Mouse (Mus musculus) central nervous system, embryonic 18 days (tissue): ENCODE measurements around the gene Tnfrsf17. TPM values are rescaled to one million over a fixed set of nuclear protein-coding genes. Genes with fewer than 3 reads are reported as not detected.

ENCODE experiments used
- polyA plus RNA-seq: library from polyadenylated mRNA; depleted of rRNA; stranded (reverse); fragments of >200 nt; gene quantifications from 2 replicates; pipeline ENCODE4 v1.2.3, GENCODE M21; 2012; rRNA removed

The Tnfrsf17 gene
- polyA plus RNA-seq = 0.23 and 0.35 TPM in 2 replicates

GRCm38 (mm10) chr16:11313512-11313911 is at the start of gene Tnfrsf17:
Gene Tnfrsf17 (plus strand): TSS chr16:11313812.

GRCm38 (mm10) chr16:11322409-11323323 is 9.1 kb downstream of the Tnfrsf17 start, which contains the start of gene Snx29:
Gene Snx29 (plus strand): TSS chr16:11322908.

Other genes starting within 250 kb of the Tnfrsf17 start
- 15.6 and 23.4 TPM in 2 replicates for gene Litaf, start 247.7 kb upstream of the Tnfrsf17 start, polyA plus RNA-seq
- 27.0 and 27.5 TPM in 2 replicates for gene Txndc11, start 179.2 kb upstream of the Tnfrsf17 start, polyA plus RNA-seq
- gene Zc3h7a, start 137.4 kb upstream of the Tnfrsf17 start, polyA plus RNA-seq = 110 and 125 TPM in 2 replicates
- gene Rsl1d1, start 110.5 kb upstream of the Tnfrsf17 start, polyA plus RNA-seq = 63.0 and 67.6 TPM in 2 replicates
- gene Gspt1, start 59.5 kb upstream of the Tnfrsf17 start, polyA plus RNA-seq = 30.6 and 32.4 TPM in 2 replicates
- 8.0 and 9.0 TPM in 2 replicates for gene Snx29, start 9.1 kb downstream of the Tnfrsf17 start, polyA plus RNA-seq